Mouse (Mus musculus): Measurements from ENCODE around the gene Scaf1.

- peak; percentile 7; the same call in 1 of the 2 replicates for TF ChIP-seq CTCF (IDR thresholded peaks at IDR 0.05; ENCODE audit: control insufficient read depth, insufficient read depth, insufficient replicate concordance, low read depth, low read length)
- no peak for TF ChIP-seq POLR2A (IDR thresholded peaks at IDR 0.05; ENCODE audit: control insufficient read depth, low read depth, low read length)
Observed at GRCm38 (mm10) chr7:44958208-44958607, 58.0 kb downstream of the Scaf1 start.

Data from testis, adult 2 months (tissue).